Mouse (Mus musculus) heart, embryonic 15.5 days (tissue): ENCODE data around the gene Gpr107. TPM values are rescaled to one million over a fixed set of nuclear protein-coding genes. Genes with fewer than 3 reads are reported as not detected.

Experiments
- ATAC-seq: fragments of 200-750 bp; cut with Nextera tagmentation; replicated peaks from 2 replicates; pipeline ENCODE4 v1.8.0; 2017; ENCODE audit warnings: low read depth, moderate TSS enrichment; ENCODE audit not compliant: insufficient number of reproducible peaks, insufficient read depth, low FRiP score
- H3K27ac ChIP-seq: fragments of 300-500 bp; sonication (generic); 2 replicates; pipeline ENCODE4 v1.5.1; 2015; ENCODE audit warnings: mild to moderate bottlenecking, inconsistent platforms
- H3K27me3 ChIP-seq: fragments of 300-500 bp; sonication (generic); 2 replicates; pipeline ENCODE4 v1.6.1; 2015; ENCODE audit warnings: inconsistent platforms
- H3K36me3 ChIP-seq: fragments of 300-500 bp; sonication (generic); 2 replicates; pipeline ENCODE4 v1.6.1; 2015; ENCODE audit warnings: mild to moderate bottlenecking, inconsistent platforms
- H3K4me1 ChIP-seq: fragments of 300-500 bp; sonication (generic); replicated peaks from 2 replicates; pipeline ENCODE4 v1.6.1; 2015; ENCODE audit warnings: inconsistent platforms
- H3K4me2 ChIP-seq: fragments of 300-500 bp; sonication (generic); 2 replicates; pipeline ENCODE4 v1.6.1; 2015; ENCODE audit warnings: inconsistent platforms, mild to moderate bottlenecking, moderate library complexity
- H3K4me3 ChIP-seq: fragments of 300-500 bp; sonication (generic); 2 replicates; pipeline ENCODE4 v1.5.1; 2015; ENCODE audit warnings: mild to moderate bottlenecking, inconsistent platforms
- H3K9ac ChIP-seq: fragments of 300-500 bp; sonication (generic); 2 replicates; pipeline ENCODE4 v1.6.1; 2015; ENCODE audit warnings: mild to moderate bottlenecking, inconsistent platforms
- H3K9me3 ChIP-seq: fragments of 300-500 bp; sonication (generic); replicated peaks from 2 replicates; pipeline ENCODE4 v1.6.1; 2016; ENCODE audit warnings: inconsistent platforms
- WGBS: fragments of 180-500 bp; shearing (Covaris S2); methylation state at CpG from one replicate; pipeline ENCODE4 v1.1.7; 2015; ENCODE audit warnings: mixed read lengths; 5-methylcytosine and 5-hydroxymethylcytosine counted together
- polyA plus RNA-seq: library from polyadenylated mRNA; unstranded; fragments of >200 nt; fragmentation: Nextera tagmentation; extraction: Ambion mirVana; gene quantifications from 2 replicates; pipeline ENCODE4 v1.2.1, GENCODE M21; 2015

Gene Gpr107
- polyA plus RNA-seq, 1 experiment from 2014 or later = 26.4 TPM

GRCm38 (mm10) chr2:31252167-31252566 is 100.1 kb downstream of the Gpr107 start:
- ATAC-seq = no peak
- H3K27me3 ChIP-seq = no peaks in the 10 kb centered on the region
- H3K9me3 ChIP-seq = no peaks in the 10 kb centered on the region
- no peak overlapping the region for H3K4me3 ChIP-seq
- no peak overlapping the region for H3K27ac ChIP-seq
- WGBS = 92% methylated on average over 4 of the region's 4 CpGs
- peaks cover 70% of the 10 kb centered on the region for H3K4me1 ChIP-seq
- H3K4me2 ChIP-seq = no peak overlapping the region
- H3K36me3 ChIP-seq = no peaks in the 10 kb centered on the region
- H3K9ac ChIP-seq = no peak overlapping the region

DNA sequence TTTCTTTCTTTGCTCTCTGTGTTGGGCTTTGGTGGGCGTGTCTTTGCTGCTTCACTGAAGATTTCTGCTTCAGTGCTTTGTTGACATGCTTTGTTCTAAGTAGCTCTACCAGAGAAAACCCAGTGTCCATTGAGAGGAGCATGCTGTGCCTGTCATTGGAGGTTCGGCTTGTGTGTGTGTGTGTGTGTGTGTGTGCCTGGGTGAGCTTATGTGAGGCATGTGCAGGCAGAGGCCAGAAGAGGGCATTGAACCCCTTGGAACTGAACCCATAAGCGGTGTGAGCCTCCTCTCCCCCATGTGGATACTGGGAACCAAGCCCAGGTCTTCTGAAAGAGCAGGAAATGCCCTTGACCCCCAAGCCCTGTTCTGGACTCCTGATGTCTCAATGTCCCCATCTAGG is 101.3 kb downstream of the Gpr107 start:
- 88% methylated on average over 3 of the region's 3 CpGs for WGBS
- H3K36me3 ChIP-seq = no peaks in the 10 kb centered on the region
- H3K4me1 ChIP-seq = peaks cover 70% of the 10 kb centered on the region
- ATAC-seq = no peak
- peak overlapping the region; percentile 2; the same call in 1 of the 2 replicates for H3K27ac ChIP-seq
- no peak overlapping the region for H3K9ac ChIP-seq
- H3K27me3 ChIP-seq = no peaks in the 10 kb centered on the region
- no peak overlapping the region for H3K4me3 ChIP-seq
- no peak overlapping the region for H3K4me2 ChIP-seq
- H3K9me3 ChIP-seq = no peaks in the 10 kb centered on the region

DNA sequence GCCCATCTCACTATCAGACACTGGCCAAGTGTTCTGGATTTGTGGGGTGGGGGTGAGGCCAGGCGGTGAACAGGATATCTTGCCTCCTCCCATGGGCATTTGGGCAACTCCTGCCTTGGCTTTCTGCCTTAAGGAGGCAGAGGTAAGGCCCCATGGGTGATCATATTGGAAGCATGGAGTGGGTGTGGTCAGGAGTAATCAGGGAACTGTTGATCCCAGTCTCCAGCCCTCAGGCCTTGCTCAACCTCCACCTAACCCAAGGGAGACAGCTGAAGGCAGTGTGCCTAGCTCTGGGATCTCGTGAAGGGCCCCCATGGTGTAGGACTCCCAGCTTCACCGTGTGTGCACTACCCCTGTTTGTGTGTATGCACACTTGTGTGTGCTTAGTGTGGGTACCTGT is 102.7 kb downstream of the Gpr107 start:
- H3K9ac ChIP-seq = no peak overlapping the region
- WGBS = 90% methylated on average over 3 of the region's 3 CpGs
- peak overlapping the region; percentile 93 for H3K27ac ChIP-seq
- ATAC-seq = no peak
- no peaks in the 10 kb centered on the region for H3K36me3 ChIP-seq
- no peaks in the 10 kb centered on the region for H3K27me3 ChIP-seq
- H3K4me3 ChIP-seq = no peak overlapping the region
- peaks cover 71% of the 10 kb centered on the region for H3K4me1 ChIP-seq
- H3K4me2 ChIP-seq = no peak overlapping the region
- H3K9me3 ChIP-seq = no peaks in the 10 kb centered on the region

GRCm38 (mm10) chr2:31255952-31256938 is 104.1 kb downstream of the Gpr107 start:
- Histone ChIP-seq H3K4me3 (peak overlapping the region; percentile 10; the same call in 1 of the 2 replicates), H3K4me1 (peaks cover 71% of the 10 kb centered on the region)
- ATAC-seq = peak; percentile 56

GRCm38 (mm10) chr2:31257096-31257495 is 105.0 kb downstream of the Gpr107 start:
- WGBS = 24% methylated on average over 6 of the region's 6 CpGs
- H3K4me2 ChIP-seq = peak overlapping the region; percentile 55
- peak; percentile 37 for ATAC-seq
- no peaks in the 10 kb centered on the region for H3K36me3 ChIP-seq
- H3K9ac ChIP-seq = peak overlapping the region; percentile 65; the same call in 1 of the 2 replicates
- peak overlapping the region; percentile 93 for H3K27ac ChIP-seq
- no peaks in the 10 kb centered on the region for H3K9me3 ChIP-seq
- H3K4me1 ChIP-seq = peaks cover 71% of the 10 kb centered on the region
- H3K27me3 ChIP-seq = no peaks in the 10 kb centered on the region
- peak overlapping the region; percentile 10; the same call in 1 of the 2 replicates for H3K4me3 ChIP-seq

More at GRCm38 (mm10) chr2:31255952-31256938, 104.1 kb downstream of the Gpr107 start:
- Histone ChIP-seq H3K27ac (peak overlapping the region; percentile 93), H3K36me3 (no peaks in the 10 kb centered on the region), H3K9me3 (no peaks in the 10 kb centered on the region), H3K9ac (peak overlapping the region; percentile 65), H3K4me2 (peak overlapping the region; percentile 55), H3K27me3 (no peaks in the 10 kb centered on the region)
- WGBS = 11% methylated on average over 21 of the region's 21 CpGs

GRCm38 (mm10) chr2:31258609-31259366 is 106.7 kb downstream of the Gpr107 start:
- Histone ChIP-seq H3K4me1 (peaks cover 88% of the 10 kb centered on the region), H3K36me3 (no peaks in the 10 kb centered on the region), H3K9ac (peak overlapping the region; percentile 65), H3K27me3 (no peaks in the 10 kb centered on the region), H3K4me2 (peak overlapping the region; percentile 88), H3K27ac (peak overlapping the region; percentile 93), H3K4me3 (peak overlapping the region; percentile 56), H3K9me3 (no peaks in the 10 kb centered on the region)
- peak; percentile 65 for ATAC-seq
- WGBS = 12% methylated on average over 22 of the region's 22 CpGs

DNA sequence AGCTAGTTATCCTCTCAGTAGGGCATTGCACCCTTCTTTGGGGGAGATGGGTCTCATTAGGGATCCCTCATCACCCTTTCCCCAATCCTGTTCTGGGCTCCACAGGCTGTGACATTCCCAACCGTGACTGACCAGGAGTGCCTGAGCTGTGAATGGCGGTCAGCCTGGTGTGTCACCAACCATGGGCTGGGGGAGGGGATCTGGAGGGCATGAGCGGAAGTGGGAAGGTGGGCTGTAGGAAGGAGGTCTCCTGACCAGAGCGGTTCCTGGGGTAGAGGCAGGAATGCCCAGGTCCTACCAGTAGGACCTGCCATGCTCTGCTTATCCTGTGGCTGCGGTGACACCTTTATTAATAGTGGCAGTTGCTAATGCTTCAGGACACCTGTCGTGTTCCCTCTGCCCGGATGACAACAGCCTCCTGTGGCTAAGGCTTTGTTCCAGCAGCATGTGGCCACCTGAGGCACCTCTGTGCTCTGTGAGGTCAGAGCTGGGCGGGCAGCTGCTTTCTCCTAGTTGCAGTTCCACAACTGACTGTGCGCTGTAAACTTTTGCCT is 107.3 kb downstream of the Gpr107 start:
- H3K9ac ChIP-seq = peak overlapping the region; percentile 65
- 28% methylated on average over 9 of the region's 9 CpGs for WGBS
- no peak for ATAC-seq

GRCm38 (mm10) chr2:31260549-31260948 is 108.4 kb downstream of the Gpr107 start:
- no peaks in the 10 kb centered on the region for H3K36me3 ChIP-seq
- H3K4me2 ChIP-seq = no peak overlapping the region
- H3K27ac ChIP-seq = peak overlapping the region; percentile 93
- no peak overlapping the region for H3K9ac ChIP-seq
- 75% methylated on average over 8 of the region's 8 CpGs for WGBS
- ATAC-seq = no peak
- H3K9me3 ChIP-seq = no peaks in the 10 kb centered on the region
- peaks cover 91% of the 10 kb centered on the region for H3K4me1 ChIP-seq
- no peak overlapping the region for H3K4me3 ChIP-seq
- H3K27me3 ChIP-seq = no peaks in the 10 kb centered on the region

More for the DNA sequence above, 107.3 kb downstream of the Gpr107 start:
- Histone ChIP-seq H3K4me1 (peaks cover 91% of the 10 kb centered on the region), H3K36me3 (no peaks in the 10 kb centered on the region), H3K9me3 (no peaks in the 10 kb centered on the region), H3K4me2 (peak overlapping the region; percentile 88), H3K27me3 (no peaks in the 10 kb centered on the region), H3K4me3 (peak overlapping the region; percentile 56), H3K27ac (peak overlapping the region; percentile 93)

GRCm38 (mm10) chr2:31263039-31263461 is 110.9 kb downstream of the Gpr107 start:
- H3K9ac ChIP-seq = no peak overlapping the region
- H3K4me2 ChIP-seq = no peak overlapping the region
- WGBS = 37% methylated on average over 8 of the region's 8 CpGs
- H3K4me3 ChIP-seq = no peak overlapping the region
- H3K36me3 ChIP-seq = no peaks in the 10 kb centered on the region
- peak overlapping the region; percentile 89 for H3K27ac ChIP-seq
- ATAC-seq = no peak
- H3K9me3 ChIP-seq = no peaks in the 10 kb centered on the region
- peaks cover 85% of the 10 kb centered on the region for H3K4me1 ChIP-seq
- no peaks in the 10 kb centered on the region for H3K27me3 ChIP-seq

DNA sequence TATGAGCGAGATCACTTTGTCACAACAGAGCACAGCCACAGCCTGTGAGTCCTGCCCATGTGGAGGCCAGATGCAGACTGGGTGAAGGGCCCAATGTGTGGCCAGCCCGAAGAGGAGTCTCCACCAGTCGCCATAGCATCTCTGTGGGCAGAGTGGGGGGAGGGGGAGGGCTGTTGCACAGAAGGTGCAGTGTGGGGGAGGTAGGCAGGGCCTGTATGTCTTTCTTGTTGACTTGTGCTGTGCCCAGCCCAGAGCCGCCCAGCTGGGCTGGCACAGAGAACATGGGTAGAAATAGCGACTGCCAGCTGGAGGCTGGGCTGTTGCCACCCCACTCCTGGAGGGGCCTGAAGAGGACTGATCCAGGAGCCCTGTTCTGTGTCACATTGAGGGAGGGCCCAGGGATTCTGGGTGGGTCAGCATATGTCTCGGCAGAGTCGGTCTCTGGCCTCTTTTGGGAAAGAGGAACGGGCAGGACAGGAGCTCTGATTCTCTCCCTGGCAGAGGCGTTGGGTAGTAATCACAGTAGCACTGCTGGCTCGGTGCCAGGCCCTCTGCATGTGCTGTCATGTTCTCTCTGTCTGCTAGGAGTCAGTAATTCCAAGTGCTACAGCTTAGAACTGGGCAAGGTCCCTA is 111.7 kb downstream of the Gpr107 start:
- 32% methylated on average over 10 of the region's 10 CpGs for WGBS
- no peaks in the 10 kb centered on the region for H3K27me3 ChIP-seq
- ATAC-seq = peak; percentile 44
- H3K9ac ChIP-seq = peak overlapping the region; percentile 2; the same call in 1 of the 2 replicates
- H3K4me3 ChIP-seq = no peak overlapping the region
- H3K4me1 ChIP-seq = peaks cover 85% of the 10 kb centered on the region
- H3K36me3 ChIP-seq = no peaks in the 10 kb centered on the region
- H3K4me2 ChIP-seq = peak overlapping the region; percentile 29
- H3K9me3 ChIP-seq = no peaks in the 10 kb centered on the region
- peak overlapping the region; percentile 89 for H3K27ac ChIP-seq
